Mouse (Mus musculus): ENCODE results near the gene Elobl.
A peak's percentile ranks its signal among the peaks of the same experiment; 100 is the strongest.

The Elobl gene

GRCm38 (mm10) chr11:88937886-88938285, 28.8 kb downstream of the Elobl start:
- no peak for DNase-seq (ENCODE audit: low read depth, low spot score)

- no peak for DNase-seq (ENCODE audit: low read depth, low spot score)
Observed at GRCm38 (mm10) chr11:88934089-88935000, 32.4 kb downstream of the Elobl start.

- peak; percentile 51 for DNase-seq (ENCODE audit: low read depth, low spot score)
Observed at GRCm38 (mm10) chr11:88933030-88933429, 33.7 kb downstream of the Elobl start.

DNA sequence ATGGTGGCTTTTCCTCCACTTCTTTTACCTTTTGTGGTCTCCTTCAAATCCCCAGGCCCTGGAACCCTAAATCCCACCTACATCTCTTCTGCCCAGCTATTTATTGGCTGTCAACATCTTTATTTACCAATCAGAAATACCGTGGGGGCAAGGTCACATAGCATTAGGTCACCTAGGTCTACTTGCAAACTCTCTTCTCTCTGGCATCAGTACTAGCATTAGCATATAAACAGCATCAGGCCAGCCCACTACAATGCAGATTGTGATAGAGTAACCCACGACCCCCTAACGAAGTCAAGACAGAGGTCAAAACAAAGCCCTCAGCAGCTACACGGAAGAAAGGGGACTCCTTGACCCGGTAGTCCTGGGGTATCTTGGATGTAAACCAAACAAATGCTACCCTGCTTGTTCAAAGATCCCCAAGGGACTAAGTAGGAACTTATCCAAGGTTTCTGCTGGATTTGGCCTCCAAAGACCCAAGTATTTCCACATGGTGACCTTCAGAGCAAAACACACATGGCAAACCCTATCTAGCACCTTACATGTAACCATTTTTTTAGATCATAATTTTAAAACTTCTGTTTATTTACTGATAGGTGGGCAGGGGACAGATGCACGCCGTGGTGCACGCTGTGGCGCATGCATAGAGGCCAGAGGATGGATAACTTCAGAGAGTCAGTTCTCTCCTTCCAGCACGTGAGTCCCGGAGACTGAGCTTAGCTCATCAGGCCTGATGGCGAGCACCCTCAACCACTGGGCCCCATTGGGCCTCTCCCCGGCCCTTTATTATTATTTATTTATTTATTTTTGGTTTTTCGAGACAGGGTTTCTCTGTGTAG, 34.8 kb downstream of the Elobl start:
- peak; percentile 99 for DNase-seq (ENCODE audit: low read depth, low spot score)

DNA sequence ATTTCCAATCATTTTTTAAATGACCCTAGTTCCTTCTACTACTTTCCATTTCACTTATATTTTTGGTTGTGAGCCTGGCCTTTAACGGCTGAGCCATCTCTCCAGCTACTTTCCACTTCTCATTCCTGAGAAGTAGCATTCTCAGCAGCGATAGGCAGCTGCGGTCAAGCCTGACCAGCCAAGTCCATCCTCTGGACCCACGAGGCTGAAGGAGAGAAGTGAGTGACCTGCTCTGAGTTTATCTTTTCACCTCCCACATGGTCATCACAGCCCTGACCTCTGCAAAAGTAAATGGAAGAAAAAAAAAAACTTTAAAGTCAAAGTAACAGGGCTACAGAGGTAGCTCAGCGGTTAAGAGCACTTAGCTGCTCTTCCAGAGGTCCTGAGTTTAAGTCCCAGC, 40.2 kb downstream of the Elobl start:
- no peak for DNase-seq (ENCODE audit: low read depth, low spot score)

All from ES-CJ7 (cell line).